ENCODE assay signal across 11 mouse cellular contexts in genomic region chr6:125193390-125193789, GRCm38 (mm10). TPM values are rescaled to one million over a fixed set of nuclear protein-coding genes. Genes with fewer than 3 reads are reported as not detected.
A peak's percentile ranks its signal among the peaks of the same experiment; 100 is the strongest.
DNase-seq lines count a peak whose midpoint lies in the region; ATAC-seq and TF ChIP-seq lines count a peak whose summit lies in the region.
"Had no signal": no experiment of that assay in that cellular context is flagged by ENCODE, and none has a peak within 500 bp of the region (broad histone marks: within the 10 kb centered on the region; RNA-seq: fewer than 3 reads in every experiment).

No protein-coding gene starts in this region.

- no peak for TF ChIP-seq EP300 in liver, postnatal 0 days (IDR thresholded peaks at IDR 0.05; ENCODE audit: low read depth)

- no peaks in the 10 kb centered on the region for H3K9me3 ChIP-seq in heart, embryonic 11.5 days (replicated peaks; ENCODE audit: control insufficient read depth, low read length)
- no peaks in the 10 kb centered on the region for H3K9me3 ChIP-seq in lung, embryonic 14.5 days (ENCODE audit: low read depth, low read length)
- H3K9me3 ChIP-seq in liver, postnatal 0 days (ENCODE audit: low read length): no peaks in the 10 kb centered on the region

- TF ChIP-seq CTCF in lung, embryonic 14.5 days (IDR thresholded peaks at IDR 0.05; ENCODE audit: low read depth): no peak
- TF ChIP-seq CTCF in liver, postnatal 0 days (IDR thresholded peaks at IDR 0.05; ENCODE audit: low read depth): no peak

- no peaks in the 10 kb centered on the region for H3K27me3 ChIP-seq in heart, embryonic 11.5 days (ENCODE audit: control insufficient read depth, insufficient read depth, low read length)
- no peaks in the 10 kb centered on the region for H3K27me3 ChIP-seq in lung, embryonic 14.5 days (ENCODE audit: insufficient read depth, low read length)
- no peaks in the 10 kb centered on the region for H3K27me3 ChIP-seq in liver, postnatal 0 days (ENCODE audit: insufficient read depth, low read length)

- H3K27ac ChIP-seq in heart, embryonic 11.5 days (ENCODE audit: low read depth, low read length): no peak overlapping the region
- no peak overlapping the region for H3K27ac ChIP-seq in lung, embryonic 14.5 days (ENCODE audit: low read depth)
- peak overlapping the region; percentile 100; the same call in 1 of the 2 replicates for H3K27ac ChIP-seq in liver, postnatal 0 days (ENCODE audit: low read depth)

- no peak for ATAC-seq in heart, embryonic 11.5 days (replicated peaks; ENCODE audit: insufficient number of reproducible peaks, low FRiP score, low TSS enrichment)
- no peak for ATAC-seq in lung, embryonic 14.5 days (ENCODE audit: insufficient read depth)
- ATAC-seq in liver, postnatal 0 days: no peak
- ATAC-seq: CD4-positive, CD25-positive, alpha-beta regulatory T cell, adult 4 months had no signal

- H3K4me2 ChIP-seq in heart, embryonic 11.5 days: peak overlapping the region; percentile 65
- peak overlapping the region; percentile 78 for H3K4me2 ChIP-seq in lung, embryonic 14.5 days
- H3K4me2 ChIP-seq in liver, postnatal 0 days (ENCODE audit: low read depth, low read length): peak overlapping the region; percentile 90

- no peak for DNase-seq in heart, adult 11 months
- no peak for DNase-seq in lung, embryonic 14.5 days
- DNase-seq in lung, postnatal 25 days (ENCODE audit: low spot score): no peak
- peak; percentile 34 for DNase-seq in c-Kit-positive CD71-positive TER-119-negative erythroid progenitor cells, embryonic 14.5 days (ENCODE audit: low read depth)
- DNase-seq in liver, postnatal 0 days: no peak
- no peak for DNase-seq in yolk sac, embryonic 10.5 days (ENCODE audit: low spot score)
- DNase-seq in adrenal gland, postnatal 14 days: no peak
- DNase-seq: cerebellum, adult 8-10 months; right cerebral cortex, adult 18-20 months had no signal

- H3K4me3 ChIP-seq in heart, embryonic 11.5 days (ENCODE audit: low read depth, low read length): peak overlapping the region; percentile 71; the same call in 1 of the 2 replicates
- peak overlapping the region; percentile 71 for H3K4me3 ChIP-seq in lung, embryonic 14.5 days (ENCODE audit: low read depth, low read length)
- peak overlapping the region; percentile 78 for H3K4me3 ChIP-seq in liver, postnatal 0 days (ENCODE audit: low read depth, low read length)

- WGBS in heart, embryonic 11.5 days (ENCODE audit: insufficient replicate concordance): 54% methylated on average over 7 of the region's 7 CpGs
- WGBS in lung, embryonic 14.5 days: 59% methylated on average over 7 of the region's 7 CpGs
- 41% methylated on average over 6 of the region's 7 CpGs for WGBS in liver, postnatal 0 days (ENCODE audit: insufficient replicate concordance)

- H3K36me3 ChIP-seq in heart, embryonic 11.5 days (ENCODE audit: control insufficient read depth, insufficient read depth, low read length): peaks cover 14% of the 10 kb centered on the region
- H3K36me3 ChIP-seq in lung, embryonic 14.5 days (ENCODE audit: insufficient read depth): peaks cover 37% of the 10 kb centered on the region
- peaks cover 30% of the 10 kb centered on the region for H3K36me3 ChIP-seq in liver, postnatal 0 days (replicated peaks; ENCODE audit: insufficient read depth, low read length)

- H3K4me1 ChIP-seq in heart, embryonic 11.5 days (ENCODE audit: control insufficient read depth, insufficient read depth, low read length): peaks cover 11% of the 10 kb centered on the region
- H3K4me1 ChIP-seq in lung, embryonic 14.5 days (ENCODE audit: insufficient read depth): peaks cover 6% of the 10 kb centered on the region; the same call in 1 of the 2 replicates
- H3K4me1 ChIP-seq in liver, postnatal 0 days (ENCODE audit: insufficient read depth): peaks cover 12% of the 10 kb centered on the region

- H3K9ac ChIP-seq in heart, embryonic 11.5 days (ENCODE audit: low read depth, low read length): no peak overlapping the region
- H3K9ac ChIP-seq in lung, embryonic 14.5 days: no peak overlapping the region; the same call in 1 of the 2 replicates
- H3K9ac ChIP-seq in liver, postnatal 0 days (replicated peaks): peak overlapping the region; percentile 83

RNA-seq across cellular contexts. Expression of gene Mrpl51, which starts 1.8 kb away (rescaled TPM):
- 226 and 234 TPM in 2 replicates for polyA plus RNA-seq in heart, embryonic 11.5 days (2014; fragmentation: Nextera tagmentation; extraction: Ambion mirVana)
- polyA plus RNA-seq in lung, embryonic 14.5 days (2014; fragmentation: Nextera tagmentation; extraction: Ambion mirVana): 202 and 205 TPM in 2 replicates
- 210 and 215 TPM in 2 replicates for polyA plus RNA-seq in liver, postnatal 0 days (2015; fragmentation: Nextera tagmentation; extraction: Ambion mirVana)
- 222 and 232 TPM in 2 replicates for total RNA-seq in adrenal gland, postnatal 14 days (2021)

RNA-seq across cellular contexts. Expression of gene Ncapd2, which starts 1.9 kb away (rescaled TPM):
- 82.3 and 84.0 TPM in 2 replicates for polyA plus RNA-seq in heart, embryonic 11.5 days (2014; fragmentation: Nextera tagmentation; extraction: Ambion mirVana)
- 151 and 167 TPM in 2 replicates for polyA plus RNA-seq in lung, embryonic 14.5 days (2014; fragmentation: Nextera tagmentation; extraction: Ambion mirVana)
- 33.5 and 39.1 TPM in 2 replicates for polyA plus RNA-seq in liver, postnatal 0 days (2015; fragmentation: Nextera tagmentation; extraction: Ambion mirVana)
- total RNA-seq in adrenal gland, postnatal 14 days (2021): 43.2 and 45.2 TPM in 2 replicates

RNA-seq across cellular contexts. Expression of gene Vamp1, which starts 22.0 kb away (rescaled TPM):
- 1.6 and 2.2 TPM in 2 replicates for polyA plus RNA-seq in heart, embryonic 11.5 days (2014; fragmentation: Nextera tagmentation; extraction: Ambion mirVana)
- polyA plus RNA-seq in lung, embryonic 14.5 days (2014; fragmentation: Nextera tagmentation; extraction: Ambion mirVana): 2.4 and 2.6 TPM in 2 replicates
- polyA plus RNA-seq in liver, postnatal 0 days (2015; fragmentation: Nextera tagmentation; extraction: Ambion mirVana): 1.4 and 1.7 TPM in 2 replicates
- 31.8 and 42.6 TPM in 2 replicates for total RNA-seq in adrenal gland, postnatal 14 days (2021)

RNA-seq across cellular contexts. Expression of gene Gapdh, which starts 27.1 kb away (rescaled TPM):
- polyA plus RNA-seq in heart, embryonic 11.5 days (2014; fragmentation: Nextera tagmentation; extraction: Ambion mirVana): 4,443 and 4,472 TPM in 2 replicates
- polyA plus RNA-seq in lung, embryonic 14.5 days (2014; fragmentation: Nextera tagmentation; extraction: Ambion mirVana): 1,954 TPM in 2 replicates
- polyA plus RNA-seq in liver, postnatal 0 days (2015; fragmentation: Nextera tagmentation; extraction: Ambion mirVana): 1,355 and 1,565 TPM in 2 replicates
- 1,705 and 1,924 TPM in 2 replicates for total RNA-seq in adrenal gland, postnatal 14 days (2021)

RNA-seq across cellular contexts. Expression of gene Tapbpl, which starts 38.3 kb away (rescaled TPM):
- polyA plus RNA-seq in heart, embryonic 11.5 days (2014; fragmentation: Nextera tagmentation; extraction: Ambion mirVana): 2.0 and 2.2 TPM in 2 replicates
- 4.3 and 5.4 TPM in 2 replicates for polyA plus RNA-seq in lung, embryonic 14.5 days (2014; fragmentation: Nextera tagmentation; extraction: Ambion mirVana)
- polyA plus RNA-seq in liver, postnatal 0 days (2015; fragmentation: Nextera tagmentation; extraction: Ambion mirVana): 14.4 and 14.7 TPM in 2 replicates
- 12.6 and 14.0 TPM in 2 replicates for total RNA-seq in adrenal gland, postnatal 14 days (2021)
